Mouse (Mus musculus) thymus, postnatal 0 days (tissue): ENCODE results near the gene Crebbp. TPM values are rescaled to one million over a fixed set of nuclear protein-coding genes. Genes with fewer than 3 reads are reported as not detected.

Source experiments
- DNase-seq: peaks from one replicate; pipeline ENCODE4 v3.0.0-alpha.2; 2015; ENCODE audit warnings: low spot score
- microRNA-seq: library from miRNA; unstranded; fragments of <30 nt; microRNA quantifications from one replicate; pipeline ENCODE4, GENCODE M21; 2016; ENCODE audit warnings: borderline number of aligned reads
- polyA plus RNA-seq: library from polyadenylated mRNA; unstranded; fragments of >200 nt; fragmentation: Nextera tagmentation; extraction: Ambion mirVana; gene quantifications from 2 replicates; pipeline ENCODE4 v1.2.1, GENCODE M21; 2015

The Crebbp gene
- polyA plus RNA-seq, 1 experiment from 2014 or later, result 41.8 TPM

- no peak for DNase-seq
These were observed 161.2 kb downstream of the Crebbp start for GRCm38 (mm10) chr16:4052601-4053000.

- no peak for DNase-seq
These were observed 168.3 kb downstream of the Crebbp start for GRCm38 (mm10) chr16:4045524-4045923.

GRCm38 (mm10) chr16:4044093-4044492 is 169.7 kb downstream of the Crebbp start:
- no peak for DNase-seq

GRCm38 (mm10) chr16:4041646-4042045 is 172.2 kb downstream of the Crebbp start:
- no peak for DNase-seq

- DNase-seq, result no peak
These were observed 173.6 kb downstream of the Crebbp start for GRCm38 (mm10) chr16:4040206-4040605.

GRCm38 (mm10) chr16:4037690-4038089 is 176.1 kb downstream of the Crebbp start:
- no peak for DNase-seq

GRCm38 (mm10) chr16:4036807-4037206 is 177.0 kb downstream of the Crebbp start, which contains the start of gene Dnase1:
Dnase1 (plus strand) TSS chr16:4036942.
- no peak for DNase-seq

GRCm38 (mm10) chr16:4035575-4035974 is 178.2 kb downstream of the Crebbp start:
- DNase-seq, result no peak

GRCm38 (mm10) chr16:4034476-4034875 is 179.3 kb downstream of the Crebbp start:
- DNase-seq, result no peak

- no peak for DNase-seq
These were observed 179.8 kb downstream of the Crebbp start for GRCm38 (mm10) chr16:4033971-4034370.

- no peak for DNase-seq
These were observed 181.5 kb downstream of the Crebbp start for GRCm38 (mm10) chr16:4032341-4032748.

GRCm38 (mm10) chr16:4031441-4032274 is 182.1 kb downstream of the Crebbp start:
- no peak for DNase-seq

Small RNA genes within 50 kb of the gene (microRNA-seq; reads per million reads assigned to microRNA genes)
- gene Gm23413, result not detected

Other genes with a start within 250 kb of the Crebbp start
- gene Nlrc3, start 237.4 kb downstream of the Crebbp start, polyA plus RNA-seq, result 12.8 and 18.2 TPM in 2 replicates
- 11.1 and 11.7 TPM in 2 replicates for gene Slx4, start 210.2 kb downstream of the Crebbp start, polyA plus RNA-seq
- 1.4 and 1.7 TPM in 2 replicates for gene Dnase1, start 177.1 kb downstream of the Crebbp start, polyA plus RNA-seq
- 82.8 and 94.5 TPM in 2 replicates for gene Trap1, start 136.2 kb downstream of the Crebbp start, polyA plus RNA-seq
- gene Adcy9, start 206.5 kb upstream of the Crebbp start, polyA plus RNA-seq, result 0.48 and 0.61 TPM in 2 replicates